Mouse (Mus musculus) cerebellum, adult 2 months (tissue): ENCODE data around the gene Zzz3.

ENCODE experiments used
- CTCF ChIP-seq: fragments of 200-500 bp; IDR thresholded peaks from 2 replicates; pipeline ENCODE4 v1.5.1; 2011; ENCODE audit warnings: low read depth, mild to moderate bottlenecking, control low read depth, low read length, moderate library complexity, borderline replicate concordance; ENCODE audit not compliant: insufficient read depth
- POLR2A ChIP-seq: fragments of 200-500 bp; IDR thresholded peaks from 2 replicates; pipeline ENCODE4 v1.6.1; 2011; ENCODE audit warnings: low read length, control low read depth, borderline replicate concordance; ENCODE audit not compliant: insufficient read depth

- TF ChIP-seq POLR2A, result no peak
- TF ChIP-seq CTCF, result no peak
Measured at GRCm38 (mm10) chr3:152490423-152490822, 95.2 kb downstream of the Zzz3 start.
